Mouse (Mus musculus) heart, adult 2 months (tissue): ENCODE measurements around the gene Plekhm2. TPM values are rescaled to one million over a fixed set of nuclear protein-coding genes. Genes with fewer than 3 reads are reported as not detected.

Experiments
- DNase-seq, 2 experiments: peaks; one replicate each; pipeline ENCODE4 v3.0.0; 2021
- H3K27ac ChIP-seq: fragments of 200-600 bp; 2 replicates; pipeline ENCODE4 v1.8.1; 2022
- H3K27me3 ChIP-seq: fragments of 200-500 bp; 2 replicates; pipeline ENCODE4 v1.6.1; 2012; ENCODE audit warnings: mild to moderate bottlenecking, low read length, inconsistent platforms, mixed read lengths; ENCODE audit not compliant: control insufficient read depth, insufficient read depth
- H3K36me3 ChIP-seq: fragments of 200-500 bp; 2 replicates; pipeline ENCODE4 v1.6.1; 2012; ENCODE audit warnings: low read length, inconsistent platforms; ENCODE audit not compliant: control insufficient read depth, insufficient read depth
- H3K4me1 ChIP-seq: fragments of 200-500 bp; 2 replicates; pipeline ENCODE4 v1.6.1; 2011; ENCODE audit warnings: low read length; ENCODE audit not compliant: control insufficient read depth, insufficient read depth
- H3K4me3 ChIP-seq: fragments of 200-600 bp; 2 replicates; pipeline ENCODE4 v1.8.1; 2022
- H3K79me2 ChIP-seq: fragments of 200-500 bp; replicated peaks from 2 replicates; pipeline ENCODE4 v1.6.1; 2012; ENCODE audit warnings: mild to moderate bottlenecking, inconsistent platforms, low read length, moderate library complexity, mixed read lengths; ENCODE audit not compliant: control insufficient read depth, insufficient read depth
- H3K9ac ChIP-seq: fragments of 200-500 bp; 2 replicates; pipeline ENCODE4 v1.6.1; 2012; ENCODE audit warnings: low read depth, mild to moderate bottlenecking, control low read depth, inconsistent platforms, low read length, mixed read lengths
- CTCF ChIP-seq: fragments of 200-600 bp; IDR thresholded peaks from 2 replicates; pipeline ENCODE4 v1.8.1; 2022; ENCODE audit warnings: antibody characterized with exemption, mild to moderate bottlenecking, moderate library complexity
- EP300 ChIP-seq: fragments of 200-500 bp; IDR thresholded peaks from 2 replicates; pipeline ENCODE4 v1.6.1; 2011; ENCODE audit warnings: low read depth, low read length, control low read depth; ENCODE audit not compliant: insufficient read depth
- POLR2A ChIP-seq: fragments of 200-500 bp; IDR thresholded peaks from 2 replicates; pipeline ENCODE4 v1.6.1; 2011; ENCODE audit warnings: mild to moderate bottlenecking, low read depth, low read length, control low read depth; ENCODE audit not compliant: insufficient read depth
- WGBS: fragments of 180-500 bp; shearing (Covaris S2); methylation state at CpG from one replicate; pipeline ENCODE4 v1.1.7; 2018; 5-methylcytosine and 5-hydroxymethylcytosine counted together
- intact Hi-C: fragments of 180-260 bp; cut with DNase I; formaldehyde crosslinking; loops from one replicate; pipeline ENCODE4 v1.15.1; 2025
- polyA plus RNA-seq: library from polyadenylated mRNA; depleted of rRNA; stranded (reverse); fragments of >200 nt; gene quantifications from 2 replicates; pipeline ENCODE4 v1.2.3, GENCODE M21; 2012
- total RNA-seq, 2 experiments: library from RNA; stranded (reverse); gene quantifications; 2 replicates each; pipeline ENCODE4 v1.2.3; 2021

Gene Plekhm2
- total and polyA plus RNA-seq, 3 experiments, result 95.2 to 126 (median 111) TPM

GRCm38 (mm10) chr4:141617863-141618564, 46.7 kb downstream of the Plekhm2 start:
- DNase-seq, result peak; percentile 31 to 51
- intact Hi-C loops, result loop anchor here (1.0 to 5.0 kb wide), 3 partner anchors 19 to 235 kb away; partner anchors contain the start of gene Ddi2

GRCm38 (mm10) chr4:141617299-141617698, 47.4 kb downstream of the Plekhm2 start:
- Histone ChIP-seq H3K9ac (peak overlapping the region; percentile 33), H3K4me3 (no peak overlapping the region), H3K36me3 (no peaks in the 10 kb centered on the region), H3K27me3 (no peaks in the 10 kb centered on the region), H3K27ac (no peak overlapping the region), H3K4me1 (peaks cover 2% of the 10 kb centered on the region), H3K79me2 (no peaks in the 10 kb centered on the region)
- 0 out of 2 replicates have a peak, but pooled peaks have one; percentile 35 for TF ChIP-seq EP300
- TF ChIP-seq POLR2A, result no peak
- peak; percentile 70 for TF ChIP-seq CTCF
- peak; percentile 75 to 80 for DNase-seq
- WGBS, result 18% methylated on average over 20 of the region's 20 CpGs
- intact Hi-C loops, result loop anchor here (5.0 kb wide), 1 partner anchor 105 kb away; the partner anchor contains the start of gene Ddi2

More at GRCm38 (mm10) chr4:141617863-141618564, 46.7 kb downstream of the Plekhm2 start:
- Histone ChIP-seq H3K27me3 (no peaks in the 10 kb centered on the region), H3K36me3 (no peaks in the 10 kb centered on the region), H3K27ac (peak overlapping the region; percentile 28), H3K4me1 (peaks cover 2% of the 10 kb centered on the region), H3K4me3 (no peak overlapping the region), H3K79me2 (no peaks in the 10 kb centered on the region), H3K9ac (peak overlapping the region; percentile 33)
- TF ChIP-seq CTCF (no peak), POLR2A (no peak)
- 15% methylated on average over 22 of the region's 22 CpGs for WGBS

GRCm38 (mm10) chr4:141616811-141617210, 47.9 kb downstream of the Plekhm2 start:
- H3K27me3 ChIP-seq, result no peaks in the 10 kb centered on the region
- H3K36me3 ChIP-seq, result no peaks in the 10 kb centered on the region
- no peak for DNase-seq
- H3K4me3 ChIP-seq, result no peak overlapping the region
- intact Hi-C loops, result loop anchor here (5.0 kb wide), 1 partner anchor 105 kb away; the partner anchor contains the start of gene Ddi2
- H3K4me1 ChIP-seq, result peaks cover 2% of the 10 kb centered on the region
- H3K27ac ChIP-seq, result no peak overlapping the region
- 84% methylated on average over 6 of the region's 6 CpGs for WGBS
- H3K79me2 ChIP-seq, result no peaks in the 10 kb centered on the region
- no peak for TF ChIP-seq POLR2A
- no peak for TF ChIP-seq CTCF
- no peak for TF ChIP-seq EP300
- H3K9ac ChIP-seq, result no peak overlapping the region

GRCm38 (mm10) chr4:141614946-141615345, 49.8 kb downstream of the Plekhm2 start:
- peak in 1 of 2 experiments; percentile 5 for DNase-seq
- Histone ChIP-seq H3K4me3 (no peak overlapping the region), H3K79me2 (no peaks in the 10 kb centered on the region), H3K27ac (no peak overlapping the region), H3K9ac (no peak overlapping the region), H3K4me1 (peaks cover 4% of the 10 kb centered on the region), H3K36me3 (no peaks in the 10 kb centered on the region), H3K27me3 (no peaks in the 10 kb centered on the region)
- WGBS, result 82% methylated on average over 14 of the region's 14 CpGs
- TF ChIP-seq EP300 (no peak), CTCF (no peak), POLR2A (no peak)
- intact Hi-C loops, result loop anchor here (5.0 kb wide), 1 partner anchor 107 kb away; the partner anchor contains the start of gene Ddi2

GRCm38 (mm10) chr4:141609538-141609937, 55.2 kb downstream of the Plekhm2 start:
- peak; percentile 60 to 69 for DNase-seq
- peaks cover 11% of the 10 kb centered on the region for H3K4me1 ChIP-seq
- TF ChIP-seq EP300, result no peak
- TF ChIP-seq CTCF, result no peak
- no peak for TF ChIP-seq POLR2A
- H3K4me3 ChIP-seq, result no peak overlapping the region
- 28% methylated on average over 6 of the region's 6 CpGs for WGBS
- peak overlapping the region; percentile 38 for H3K27ac ChIP-seq
- intact Hi-C loops, result no loop called here
- H3K79me2 ChIP-seq, result no peaks in the 10 kb centered on the region
- H3K36me3 ChIP-seq, result no peaks in the 10 kb centered on the region
- H3K27me3 ChIP-seq, result no peaks in the 10 kb centered on the region
- no peak overlapping the region for H3K9ac ChIP-seq

GRCm38 (mm10) chr4:141605861-141606260, 58.8 kb downstream of the Plekhm2 start, which contains the start of gene Fblim1:
Gene Fblim1 (minus strand): TSS chr4:141606096.
- intact Hi-C loops, result no loop called here
- Histone ChIP-seq H3K27me3 (no peaks in the 10 kb centered on the region), H3K4me3 (no peak within 1 kb of the TSS), H3K4me1 (peaks cover 33% of the 10 kb centered on the region), H3K79me2 (no peaks in the 10 kb centered on the region), H3K9ac (no peak within 1 kb of the TSS), H3K36me3 (no peaks in the 10 kb centered on the region), H3K27ac (peak within 1 kb of the TSS; percentile 27; the same call in 1 of the 2 replicates)
- DNase-seq, result peak in 1 of 2 experiments; percentile 73
- peak; percentile 71; the same call in 1 of the 2 replicates for TF ChIP-seq EP300
- no peak for TF ChIP-seq CTCF
- TF ChIP-seq POLR2A, result peak; percentile 68
- WGBS, result 67% methylated on average over 11 of the region's 11 CpGs
